Mouse (Mus musculus) myocyte (in vitro differentiated cells): ENCODE data around the gene Kctd13. TPM values are rescaled to one million over a fixed set of nuclear protein-coding genes. Genes with fewer than 3 reads are reported as not detected.
A peak's percentile ranks its signal among the peaks of the same experiment; 100 is the strongest.

Experiments used
- H3K27me3 ChIP-seq: one replicate; pipeline ENCODE4 v1.6.1; 2011; ENCODE audit not compliant: control insufficient read depth, insufficient read depth, insufficient read length
- H3K36me3 ChIP-seq: one replicate; pipeline ENCODE4 v1.6.1; 2011; ENCODE audit not compliant: control insufficient read depth, insufficient read depth
- H3K4me2 ChIP-seq: one replicate; pipeline ENCODE4 v1.6.1; 2011; ENCODE audit warnings: low read depth, control low read depth
- H3K4me3 ChIP-seq: one replicate; pipeline ENCODE4 v1.5.1; 2011; ENCODE audit warnings: mild to moderate bottlenecking, control low read depth, moderate library complexity
- H3K79me2 ChIP-seq: one replicate; pipeline ENCODE4 v1.6.1; 2011; ENCODE audit not compliant: control insufficient read depth, insufficient read depth
- H3ac ChIP-seq: one replicate; pipeline ENCODE4 v1.6.1; 2011; ENCODE audit not compliant: control insufficient read depth, insufficient read length
- CEBPB ChIP-seq: IDR thresholded peaks from 2 replicates; pipeline ENCODE4 v1.6.1; 2011; ENCODE audit warnings: mild to moderate bottlenecking, moderate library complexity; ENCODE audit not compliant: poor library complexity, insufficient read depth, severe bottlenecking
- E2F4 ChIP-seq: IDR thresholded peaks from one replicate; pipeline ENCODE4 v1.6.1; 2011; ENCODE audit warnings: mild to moderate bottlenecking, control low read depth, moderate library complexity; ENCODE audit not compliant: insufficient read depth
- MAX ChIP-seq: IDR thresholded peaks from one replicate; pipeline ENCODE4 v1.6.1; 2011; ENCODE audit warnings: low read depth, mild to moderate bottlenecking, control low read depth
- MYOD1 ChIP-seq, 3 experiments: IDR thresholded peaks; one replicate each; pipeline ENCODE4 v1.6.1; 2011; ENCODE audit warnings: control low read depth in 2 of 3, low read depth in 2 of 3, mild to moderate bottlenecking in 2 of 3, moderate library complexity in 1 of 3; ENCODE audit not compliant: insufficient read length in 2 of 3, control insufficient read depth in 1 of 3
- MYOG ChIP-seq, 3 experiments: IDR thresholded peaks; one replicate each; pipeline ENCODE4 v1.6.1; 2011; ENCODE audit warnings: control low read depth in 2 of 3, low read depth in 2 of 3, mild to moderate bottlenecking in 2 of 3; ENCODE audit not compliant: insufficient read length in 2 of 3, control insufficient read depth in 1 of 3, insufficient read depth in 1 of 3
- POLR2A ChIP-seq: IDR thresholded peaks from one replicate; pipeline ENCODE4 v1.6.1; 2011; ENCODE audit warnings: low read depth, mild to moderate bottlenecking, control low read depth, moderate library complexity; ENCODE audit not compliant: insufficient read length
- POLR2AphosphoS2 ChIP-seq: IDR thresholded peaks from one replicate; pipeline ENCODE4 v1.6.1; 2011; ENCODE audit warnings: low read depth, control low read depth; ENCODE audit not compliant: insufficient read length
- REST ChIP-seq: IDR thresholded peaks from one replicate; pipeline ENCODE4 v1.6.1; 2011; ENCODE audit warnings: mild to moderate bottlenecking, control low read depth, moderate library complexity; ENCODE audit not compliant: insufficient read depth, insufficient read length
- SRF ChIP-seq: IDR thresholded peaks from one replicate; pipeline ENCODE4 v1.6.1; 2011; ENCODE audit warnings: low read depth; ENCODE audit not compliant: control insufficient read depth, insufficient read length
- TCF12 ChIP-seq: IDR thresholded peaks from one replicate; pipeline ENCODE4 v1.6.1; 2011; ENCODE audit warnings: mild to moderate bottlenecking, control low read depth; ENCODE audit not compliant: poor library complexity, insufficient read depth, severe bottlenecking
- TCF3 ChIP-seq: IDR thresholded peaks from one replicate; pipeline ENCODE4 v1.6.1; 2011; ENCODE audit warnings: low read depth, control low read depth; ENCODE audit not compliant: insufficient read length
- USF1 ChIP-seq: IDR thresholded peaks from one replicate; pipeline ENCODE4 v1.6.1; 2011; ENCODE audit warnings: low read depth, mild to moderate bottlenecking, control low read depth, moderate library complexity
- polyA plus RNA-seq: library from polyadenylated mRNA; unstranded; fragments of >200 nt; fragmentation: generic; extraction: Trizol; gene quantifications from one replicate; pipeline ENCODE4 v1.2.1, GENCODE M21; 2012; ENCODE audit warnings: missing spikeins

The Kctd13 gene
- polyA plus RNA-seq, 1 experiment = 14.6 TPM

- Histone ChIP-seq H3ac (no peak overlapping the region), H3K4me2 (peak overlapping the region; percentile 9), H3K79me2 (no peaks in the 10 kb centered on the region), H3K4me3 (no peak overlapping the region), H3K27me3 (no peaks in the 10 kb centered on the region), H3K36me3 (peaks cover 5% of the 10 kb centered on the region)
- TF ChIP-seq E2F4 = no peak
- TF ChIP-seq MAX = no peak
- peak; percentile 66 for TF ChIP-seq USF1
- no peak for TF ChIP-seq TCF3
- TF ChIP-seq MYOG (IDR thresholded peaks at IDR 0.05; ENCODE audit: control insufficient read depth in 1 of 3, insufficient read depth in 1 of 3, insufficient read length in 2 of 3, low read depth in 2 of 3) = peak; percentile 66 to 88 (median 66)
- TF ChIP-seq SRF = no peak
- TF ChIP-seq POLR2AphosphoS2 = peak; percentile 61
- TF ChIP-seq MYOD1 (IDR thresholded peaks at IDR 0.05; ENCODE audit: control insufficient read depth in 1 of 3, insufficient read length in 2 of 3, low read depth in 2 of 3) = peak; percentile 13 to 89 (median 67)
- TF ChIP-seq CEBPB = no peak
- TF ChIP-seq REST = no peak
- TF ChIP-seq POLR2A = no peak
- peak; percentile 23 for TF ChIP-seq TCF12
These were observed 56.2 kb downstream of the Kctd13 start for GRCm38 (mm10) chr7:126984667-126985444.

DNA sequence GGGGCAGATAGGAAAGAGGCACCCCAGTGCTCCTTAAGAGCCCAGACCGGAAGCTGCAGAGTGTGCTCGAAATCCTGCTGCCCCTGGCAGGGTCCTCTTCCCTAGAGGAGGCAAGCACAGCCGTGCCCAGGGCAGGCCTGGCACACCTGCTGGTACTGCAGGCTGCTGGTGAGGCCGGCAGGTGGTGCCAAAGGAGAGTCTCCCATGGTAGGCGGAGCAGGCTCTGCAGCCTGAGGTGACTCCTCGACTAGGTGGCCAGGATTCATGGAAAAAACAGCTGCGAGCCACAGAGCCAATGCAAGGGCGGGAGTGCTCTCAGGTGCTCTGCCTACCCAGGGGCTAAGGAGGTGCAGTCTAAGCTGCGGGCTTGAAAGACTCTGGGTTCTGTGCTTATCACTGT, 57.6 kb downstream of the Kctd13 start:
- no peak for TF ChIP-seq CEBPB
- TF ChIP-seq TCF3 = no peak
- no peak for TF ChIP-seq POLR2A
- peak; percentile 56 for TF ChIP-seq POLR2AphosphoS2
- TF ChIP-seq MAX = no peak
- peak in 2 of 3 experiments; percentile 26 to 65 for TF ChIP-seq MYOG (IDR thresholded peaks at IDR 0.05; ENCODE audit: control insufficient read depth in 1 of 3, insufficient read depth in 1 of 3, insufficient read length in 2 of 3, low read depth in 2 of 3)
- TF ChIP-seq REST = no peak
- no peak for TF ChIP-seq SRF
- TF ChIP-seq MYOD1 (IDR thresholded peaks at IDR 0.05; ENCODE audit: control insufficient read depth in 1 of 3, insufficient read length in 2 of 3, low read depth in 2 of 3) = peak in 1 of 3 experiments; percentile 72
- TF ChIP-seq TCF12 = no peak
- TF ChIP-seq E2F4 = no peak
- TF ChIP-seq USF1 = no peak
- Histone ChIP-seq H3K4me3 (no peak overlapping the region), H3K36me3 (no peaks in the 10 kb centered on the region), H3ac (no peak overlapping the region), H3K4me2 (no peak overlapping the region), H3K27me3 (no peaks in the 10 kb centered on the region), H3K79me2 (no peaks in the 10 kb centered on the region)

DNA sequence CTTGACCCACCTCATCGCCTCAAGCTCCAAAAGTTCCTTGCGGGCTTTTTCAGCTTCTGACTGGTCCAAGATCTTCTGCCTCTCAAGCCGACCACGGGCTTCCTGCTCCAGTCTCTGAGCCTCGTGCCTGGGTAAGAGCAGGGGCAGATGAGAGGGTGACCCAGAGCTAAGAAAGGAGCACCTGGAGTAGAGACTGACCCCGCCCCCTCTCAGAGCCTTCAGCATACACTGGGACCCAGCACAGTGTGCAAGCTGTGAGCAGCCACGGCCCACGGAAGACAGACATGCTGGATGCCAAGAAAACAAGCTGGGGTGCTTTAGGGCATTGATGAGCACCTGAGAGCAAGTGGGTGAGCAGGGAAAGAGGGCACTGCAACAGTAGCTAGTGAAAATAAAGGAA, 60.1 kb downstream of the Kctd13 start:
- TF ChIP-seq MAX (no peak), MYOG (IDR thresholded peaks at IDR 0.05; ENCODE audit: control insufficient read depth in 1 of 3, insufficient read depth in 1 of 3, insufficient read length in 2 of 3, low read depth in 2 of 3) (no peak), SRF (no peak), CEBPB (no peak), REST (no peak), TCF12 (no peak), MYOD1 (IDR thresholded peaks at IDR 0.05; ENCODE audit: control insufficient read depth in 1 of 3, insufficient read length in 2 of 3, low read depth in 2 of 3) (no peak), TCF3 (no peak), USF1 (no peak), POLR2A (no peak), E2F4 (no peak), POLR2AphosphoS2 (no peak)
- no peak overlapping the region for H3ac ChIP-seq

More for the DNA sequence above, 60.1 kb downstream of the Kctd13 start:
- no peak overlapping the region for H3K4me2 ChIP-seq
- H3K27me3 ChIP-seq = no peaks in the 10 kb centered on the region
- no peaks in the 10 kb centered on the region for H3K36me3 ChIP-seq
- H3K4me3 ChIP-seq = no peak overlapping the region
- H3K79me2 ChIP-seq = no peaks in the 10 kb centered on the region

Other genes with a start within 250 kb of the Kctd13 start
- 79.7 TPM for gene Bola2, start 233.5 kb upstream of the Kctd13 start, polyA plus RNA-seq
- 5.8 TPM for gene Slx1b, start 233.1 kb upstream of the Kctd13 start, polyA plus RNA-seq
- gene Coro1a, start 221.1 kb upstream of the Kctd13 start, polyA plus RNA-seq = 0.14 TPM
- 126 TPM for gene Mapk3, start 169.3 kb upstream of the Kctd13 start, polyA plus RNA-seq
- 1.1 TPM for gene Gdpd3, start 162.5 kb upstream of the Kctd13 start, polyA plus RNA-seq
- gene Ypel3, start 151.9 kb upstream of the Kctd13 start, polyA plus RNA-seq = 82.2 TPM
- gene Tbx6, start 147.4 kb upstream of the Kctd13 start, polyA plus RNA-seq = 0.23 TPM
- gene Ppp4c, start 136.4 kb upstream of the Kctd13 start, polyA plus RNA-seq = 113 TPM
- gene Fam57b, start 131.2 kb upstream of the Kctd13 start, polyA plus RNA-seq = 0.94 TPM
- gene 4930451I11Rik, start 97.2 kb upstream of the Kctd13 start, polyA plus RNA-seq = not detected
- not detected for gene Doc2a, start 81.5 kb upstream of the Kctd13 start, polyA plus RNA-seq
- 16.2 TPM for gene Hirip3, start 66.9 kb upstream of the Kctd13 start, polyA plus RNA-seq
- gene Ino80e, start 66.5 kb upstream of the Kctd13 start, polyA plus RNA-seq = 62.4 TPM
- gene Taok2, start 44.2 kb upstream of the Kctd13 start, polyA plus RNA-seq = 26.6 TPM
- 34.1 TPM for gene Tmem219, start 6.0 kb upstream of the Kctd13 start, polyA plus RNA-seq
- 0.11 TPM for gene Asphd1, start 20.7 kb downstream of the Kctd13 start, polyA plus RNA-seq
- gene Sez6l2, start 21.7 kb downstream of the Kctd13 start, polyA plus RNA-seq = 0.10 TPM
- gene Cdipt, start 47.0 kb downstream of the Kctd13 start, polyA plus RNA-seq = 173 TPM
- gene Cdiptos, start 47.2 kb downstream of the Kctd13 start, polyA plus RNA-seq = 0.18 TPM
- gene Mvp, start 85.7 kb downstream of the Kctd13 start, polyA plus RNA-seq = 111 TPM
- gene Pagr1b, start 87.6 kb downstream of the Kctd13 start, polyA plus RNA-seq = 0.95 TPM
- gene Pagr1a, start 88.5 kb downstream of the Kctd13 start, polyA plus RNA-seq = 8.1 TPM
- 37.7 TPM for gene Gm42742, start 92.2 kb downstream of the Kctd13 start, polyA plus RNA-seq
- not detected for gene Prrt2, start 92.3 kb downstream of the Kctd13 start, polyA plus RNA-seq
- 115 TPM for gene Maz, start 98.2 kb downstream of the Kctd13 start, polyA plus RNA-seq
- gene Kif22, start 113.6 kb downstream of the Kctd13 start, polyA plus RNA-seq = 29.9 TPM
- gene Zg16, start 158.4 kb downstream of the Kctd13 start, polyA plus RNA-seq = not detected
- 45.0 TPM for gene AI467606, start 162.5 kb downstream of the Kctd13 start, polyA plus RNA-seq
- 0.04 TPM for gene Qprt, start 193.3 kb downstream of the Kctd13 start, polyA plus RNA-seq
- gene Spn, start 208.9 kb downstream of the Kctd13 start, polyA plus RNA-seq = 21.7 TPM